Mouse (Mus musculus): ENCODE data around the gene Plcb1. TPM values are rescaled to one million over a fixed set of nuclear protein-coding genes. Genes with fewer than 3 reads are reported as not detected.

The Plcb1 gene
- total RNA-seq, 1 experiment from 2014 or later: 2.3 TPM

- ATAC-seq (ENCODE audit: extremely low read depth, insufficient number of reproducible peaks, low FRiP score, poor library complexity, severe bottlenecking): no peak
Measured at GRCm38 (mm10) chr2:135018275-135018674, 232.4 kb downstream of the Plcb1 start.

GRCm38 (mm10) chr2:135018708-135019107 is 232.8 kb downstream of the Plcb1 start:
- ATAC-seq (ENCODE audit: extremely low read depth, insufficient number of reproducible peaks, low FRiP score, poor library complexity, severe bottlenecking): no peak

- no peak for ATAC-seq (ENCODE audit: extremely low read depth, insufficient number of reproducible peaks, low FRiP score, poor library complexity, severe bottlenecking)
Measured at GRCm38 (mm10) chr2:135019588-135019987, 233.7 kb downstream of the Plcb1 start.

GRCm38 (mm10) chr2:135029288-135029687 is 243.4 kb downstream of the Plcb1 start:
- no peak for ATAC-seq (ENCODE audit: extremely low read depth, insufficient number of reproducible peaks, low FRiP score, poor library complexity, severe bottlenecking)

- no peak for ATAC-seq (ENCODE audit: extremely low read depth, insufficient number of reproducible peaks, low FRiP score, poor library complexity, severe bottlenecking)
Measured at GRCm38 (mm10) chr2:135029700-135030099, 243.8 kb downstream of the Plcb1 start.

- ATAC-seq (ENCODE audit: extremely low read depth, insufficient number of reproducible peaks, low FRiP score, poor library complexity, severe bottlenecking): no peak
Measured at GRCm38 (mm10) chr2:135035640-135036260, 249.9 kb downstream of the Plcb1 start.

GRCm38 (mm10) chr2:135048791-135049190 is 262.9 kb downstream of the Plcb1 start:
- ATAC-seq (ENCODE audit: extremely low read depth, insufficient number of reproducible peaks, low FRiP score, poor library complexity, severe bottlenecking): no peak

- no peak for ATAC-seq (ENCODE audit: extremely low read depth, insufficient number of reproducible peaks, low FRiP score, poor library complexity, severe bottlenecking)
Measured at GRCm38 (mm10) chr2:135049283-135049682, 263.4 kb downstream of the Plcb1 start.

GRCm38 (mm10) chr2:135051540-135052288 is 265.8 kb downstream of the Plcb1 start:
- ATAC-seq (ENCODE audit: extremely low read depth, insufficient number of reproducible peaks, low FRiP score, poor library complexity, severe bottlenecking): no peak

GRCm38 (mm10) chr2:135053391-135053790 is 267.5 kb downstream of the Plcb1 start:
- ATAC-seq (ENCODE audit: extremely low read depth, insufficient number of reproducible peaks, low FRiP score, poor library complexity, severe bottlenecking): no peak

- ATAC-seq (ENCODE audit: extremely low read depth, insufficient number of reproducible peaks, low FRiP score, poor library complexity, severe bottlenecking): no peak
Measured at GRCm38 (mm10) chr2:135067419-135067818, 281.6 kb downstream of the Plcb1 start.

- ATAC-seq (ENCODE audit: extremely low read depth, insufficient number of reproducible peaks, low FRiP score, poor library complexity, severe bottlenecking): no peak
Measured at GRCm38 (mm10) chr2:135071349-135071748, 285.5 kb downstream of the Plcb1 start.

- no peak for ATAC-seq (ENCODE audit: extremely low read depth, insufficient number of reproducible peaks, low FRiP score, poor library complexity, severe bottlenecking)
Measured at GRCm38 (mm10) chr2:135072503-135072902, 286.6 kb downstream of the Plcb1 start.

- no peak for ATAC-seq (ENCODE audit: extremely low read depth, insufficient number of reproducible peaks, low FRiP score, poor library complexity, severe bottlenecking)
Measured at GRCm38 (mm10) chr2:135073014-135073413, 287.1 kb downstream of the Plcb1 start.

- ATAC-seq (ENCODE audit: extremely low read depth, insufficient number of reproducible peaks, low FRiP score, poor library complexity, severe bottlenecking): no peak
Measured at GRCm38 (mm10) chr2:135075375-135075774, 289.5 kb downstream of the Plcb1 start.

- ATAC-seq (ENCODE audit: extremely low read depth, insufficient number of reproducible peaks, low FRiP score, poor library complexity, severe bottlenecking): no peak
Measured at GRCm38 (mm10) chr2:135092588-135093162, 306.8 kb downstream of the Plcb1 start.

- no peak for ATAC-seq (ENCODE audit: extremely low read depth, insufficient number of reproducible peaks, low FRiP score, poor library complexity, severe bottlenecking)
Measured at GRCm38 (mm10) chr2:135101292-135101691, 315.4 kb downstream of the Plcb1 start.

- no peak for ATAC-seq (ENCODE audit: extremely low read depth, insufficient number of reproducible peaks, low FRiP score, poor library complexity, severe bottlenecking)
Measured at GRCm38 (mm10) chr2:135101943-135102342, 316.1 kb downstream of the Plcb1 start.

- no peak for ATAC-seq (ENCODE audit: extremely low read depth, insufficient number of reproducible peaks, low FRiP score, poor library complexity, severe bottlenecking)
Measured at GRCm38 (mm10) chr2:135106649-135107048, 320.8 kb downstream of the Plcb1 start.

GRCm38 (mm10) chr2:135108607-135109006 is 322.7 kb downstream of the Plcb1 start:
- no peak for ATAC-seq (ENCODE audit: extremely low read depth, insufficient number of reproducible peaks, low FRiP score, poor library complexity, severe bottlenecking)

Measured in neutrophil, adult 5-6 weeks (primary cell).